Mouse (Mus musculus) c-Kit-positive CD71-positive TER-119-positive erythroid progenitor cells, embryonic 14.5 days (primary cell): ENCODE measurements around the gene Fxyd7.

Experiments used
- DNase-seq: peaks from one replicate; pipeline ENCODE4 v3.0.0-alpha.2; 2013; ENCODE audit warnings: low spot score

Fxyd7 gene

DNA sequence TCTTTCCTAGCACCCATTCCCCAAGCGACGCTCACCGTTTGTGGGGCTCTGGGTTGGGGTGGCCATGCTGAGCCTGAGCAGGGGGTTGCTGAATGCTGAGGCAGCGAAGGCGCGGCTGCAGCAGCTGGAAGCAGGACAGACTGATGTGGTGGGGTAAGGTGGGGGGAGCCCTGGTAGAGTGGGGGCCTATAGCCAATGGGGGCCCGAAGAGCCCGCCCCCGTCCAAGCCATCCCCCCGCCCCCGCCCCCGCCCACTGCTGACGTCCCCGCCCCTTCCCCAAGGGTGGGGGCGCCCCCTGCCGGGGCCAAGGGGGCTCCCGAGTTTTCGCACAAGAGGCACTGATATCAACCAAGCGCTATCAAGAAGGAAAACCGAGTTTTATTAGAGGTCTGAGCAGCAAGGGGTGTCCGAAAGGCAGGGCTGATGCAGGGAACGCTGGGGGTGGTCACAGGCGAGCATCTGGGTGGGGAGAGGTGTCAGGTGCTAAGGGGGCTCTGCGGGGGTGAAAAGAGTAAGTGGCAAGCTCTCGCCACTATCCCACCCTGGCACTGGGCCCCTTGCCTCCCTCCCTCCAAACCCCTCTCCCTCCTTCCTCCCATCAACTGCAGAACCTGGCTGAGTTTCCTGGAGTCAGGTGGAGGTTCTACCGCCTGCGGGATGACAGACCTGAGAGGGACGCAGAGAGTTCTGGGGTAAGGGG is at the start of gene Fxyd7:
Fxyd7 (minus strand) TSS at position 147 of the 701 bp plus-strand sequence.
- DNase-seq: no peak

- DNase-seq: no peak
Observed at GRCm38 (mm10) chr7:31100786-31101185, 49.5 kb upstream of the Fxyd7 start.

- no peak for DNase-seq
Observed at GRCm38 (mm10) chr7:31099612-31099982, 48.3 kb upstream of the Fxyd7 start.

DNA sequence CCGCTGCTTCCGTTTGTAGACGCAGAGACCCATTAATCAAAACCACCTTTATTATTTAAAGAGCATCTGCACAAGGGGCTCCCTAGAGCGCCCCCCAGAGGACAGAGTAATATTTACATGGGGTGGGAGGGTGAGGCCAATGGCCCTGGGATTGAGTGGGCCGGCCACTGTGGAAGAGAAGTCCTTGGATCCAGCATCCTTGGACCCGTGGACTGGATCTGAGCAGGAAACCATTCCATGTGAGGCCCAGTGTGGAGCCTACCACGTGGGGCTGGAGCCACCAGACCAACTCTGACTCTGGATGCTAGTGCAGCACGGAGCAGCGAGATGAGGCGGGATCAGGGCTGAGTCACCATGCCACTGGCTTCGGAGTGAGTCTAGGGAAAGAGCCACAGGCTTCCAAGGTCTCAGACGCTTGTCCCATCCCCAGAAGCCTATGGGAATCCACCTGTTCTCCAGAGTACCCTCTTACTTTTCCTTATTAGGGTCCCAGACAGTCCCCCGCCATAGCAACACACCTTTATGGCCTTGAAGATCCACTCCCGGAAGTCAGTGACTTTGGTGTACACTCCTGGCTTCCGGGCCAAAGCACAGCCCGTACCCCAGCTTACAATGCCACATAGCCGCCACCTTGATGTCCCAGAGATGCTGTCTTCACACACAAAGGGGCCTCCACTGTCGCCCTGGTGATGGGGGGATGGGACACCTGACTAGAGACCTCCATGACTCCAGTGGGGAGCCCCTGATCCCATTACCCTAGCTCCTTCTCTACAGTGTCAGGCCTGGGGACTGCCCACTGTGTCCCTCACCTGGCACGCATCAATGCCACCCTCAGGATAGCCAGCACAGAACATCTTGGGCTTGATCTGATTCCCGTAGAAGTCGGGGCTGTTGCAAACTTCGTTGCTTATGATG is 47.7 kb upstream of the Fxyd7 start:
- no peak for DNase-seq

- peak; percentile 51 for DNase-seq
Observed at GRCm38 (mm10) chr7:31097583-31098248, 46.4 kb upstream of the Fxyd7 start.

DNA sequence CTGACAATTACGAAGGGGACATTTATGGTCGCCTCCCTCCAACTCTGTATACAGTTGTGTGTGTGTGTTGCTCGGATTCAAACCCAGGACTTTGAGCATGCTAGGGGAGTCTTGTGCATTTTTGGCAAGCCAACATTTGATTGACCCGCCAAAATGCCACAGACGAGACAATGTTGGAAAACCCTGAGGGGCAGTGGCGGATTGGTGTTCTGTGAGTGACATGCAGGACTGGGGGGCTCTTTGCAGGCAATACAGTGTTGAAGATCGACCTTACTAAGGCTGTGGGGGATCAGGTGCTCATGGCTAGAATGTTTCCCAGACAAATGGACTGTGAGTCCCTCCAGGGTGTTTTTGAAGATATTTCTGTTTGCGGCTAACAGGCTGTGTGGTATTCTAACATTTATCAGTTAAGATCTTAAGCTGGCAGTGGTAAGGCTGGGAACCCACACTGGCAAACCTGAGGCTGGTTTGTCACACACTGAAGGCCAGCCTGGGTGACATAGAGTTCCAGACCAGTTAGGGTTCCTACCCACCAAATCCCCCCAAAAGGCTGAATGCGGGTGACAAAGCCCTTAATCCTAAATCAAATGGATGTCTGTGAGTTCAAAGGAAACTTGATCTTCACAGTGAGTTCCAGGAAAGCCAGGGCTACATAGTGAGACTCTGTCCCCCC is 45.8 kb upstream of the Fxyd7 start:
- DNase-seq: no peak

GRCm38 (mm10) chr7:31094774-31095501 is 43.7 kb upstream of the Fxyd7 start:
- no peak for DNase-seq

DNA sequence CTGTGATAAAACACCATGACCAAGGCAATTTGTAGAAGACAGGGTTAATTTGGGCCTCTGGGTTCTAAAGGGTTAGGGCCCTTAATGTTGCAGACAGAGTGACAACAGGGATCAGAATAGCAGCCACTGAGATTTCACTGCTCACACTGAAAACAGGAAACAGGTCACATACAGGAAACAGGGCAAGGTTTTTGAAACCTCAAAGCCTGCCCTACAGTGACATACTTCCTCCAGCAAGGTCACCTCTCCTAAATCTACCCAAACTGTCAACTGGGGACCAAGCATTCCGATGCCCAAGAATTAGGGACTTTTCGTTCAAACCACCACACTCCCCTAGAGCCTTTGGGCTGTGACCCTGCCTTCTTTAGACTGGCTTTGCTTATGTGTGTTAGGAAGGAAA is 38.5 kb upstream of the Fxyd7 start:
- no peak for DNase-seq

DNA sequence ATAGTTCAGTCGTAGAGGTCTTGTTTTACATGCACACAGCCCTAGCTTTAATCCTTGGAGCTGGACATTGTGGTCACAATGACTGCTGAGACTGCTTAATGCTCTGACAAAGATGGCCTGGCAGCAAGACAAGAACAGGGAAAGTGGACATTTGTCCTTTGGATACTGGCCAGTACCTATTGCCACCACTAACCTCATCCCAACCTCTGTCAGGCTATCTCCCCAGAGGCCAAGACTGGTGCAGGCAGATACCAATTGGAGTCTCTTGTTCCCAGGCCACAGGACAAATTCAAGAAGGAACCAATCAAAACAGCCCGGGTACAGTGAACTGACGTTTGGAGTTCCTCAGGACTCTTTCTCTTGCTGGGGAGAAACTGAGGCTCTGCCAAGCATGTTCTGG is 36.9 kb upstream of the Fxyd7 start:
- DNase-seq: no peak

GRCm38 (mm10) chr7:31087262-31087661 is 36.0 kb upstream of the Fxyd7 start:
- DNase-seq: no peak

GRCm38 (mm10) chr7:31086175-31086755 is 35.0 kb upstream of the Fxyd7 start:
- DNase-seq: no peak

- no peak for DNase-seq
Observed at GRCm38 (mm10) chr7:31085171-31085570, 33.9 kb upstream of the Fxyd7 start.

GRCm38 (mm10) chr7:31084140-31084539 is 32.9 kb upstream of the Fxyd7 start:
- no peak for DNase-seq

GRCm38 (mm10) chr7:31082831-31083588 is 31.7 kb upstream of the Fxyd7 start:
- DNase-seq: no peak

- DNase-seq: no peak
Observed at GRCm38 (mm10) chr7:31082106-31082505, 30.8 kb upstream of the Fxyd7 start.

DNA sequence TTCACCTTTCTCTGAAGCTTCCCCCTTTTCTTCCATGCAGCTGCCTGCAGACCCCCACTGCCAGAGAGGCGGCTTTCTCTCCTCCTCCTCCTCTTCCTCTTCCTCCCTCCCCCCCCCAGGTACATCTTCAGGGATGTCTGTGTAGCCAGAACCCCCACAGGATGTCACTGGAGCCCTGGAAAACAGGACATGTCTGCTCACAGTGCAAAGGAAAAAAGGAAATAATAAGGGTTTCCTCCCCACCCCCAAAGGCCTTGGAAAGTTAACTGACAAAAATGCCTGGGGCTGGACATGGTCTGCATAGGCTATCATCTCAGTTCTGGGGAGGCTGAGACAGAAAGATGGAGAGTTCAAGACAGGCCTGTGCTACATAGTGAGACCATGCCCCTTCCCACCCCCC is 29.8 kb upstream of the Fxyd7 start:
- no peak for DNase-seq

DNA sequence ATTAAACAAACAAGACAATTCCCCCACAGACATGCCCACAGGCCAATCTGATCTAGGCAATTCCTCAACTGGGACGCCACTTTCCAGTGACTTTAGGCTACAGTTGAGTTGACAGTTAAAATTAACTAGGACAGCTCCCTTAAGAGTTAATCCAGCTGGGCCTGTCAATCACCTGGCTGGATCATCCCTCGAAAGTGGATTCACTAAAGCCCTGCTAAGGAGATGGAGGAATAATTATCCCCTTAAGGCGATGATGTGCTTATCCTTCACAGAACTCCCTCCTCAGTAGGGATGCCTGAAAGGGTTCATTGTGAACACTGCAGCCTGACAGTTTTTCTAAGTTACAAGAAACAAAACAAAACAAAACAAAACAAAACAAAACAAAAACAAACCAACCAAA is 29.3 kb upstream of the Fxyd7 start:
- no peak for DNase-seq

DNA sequence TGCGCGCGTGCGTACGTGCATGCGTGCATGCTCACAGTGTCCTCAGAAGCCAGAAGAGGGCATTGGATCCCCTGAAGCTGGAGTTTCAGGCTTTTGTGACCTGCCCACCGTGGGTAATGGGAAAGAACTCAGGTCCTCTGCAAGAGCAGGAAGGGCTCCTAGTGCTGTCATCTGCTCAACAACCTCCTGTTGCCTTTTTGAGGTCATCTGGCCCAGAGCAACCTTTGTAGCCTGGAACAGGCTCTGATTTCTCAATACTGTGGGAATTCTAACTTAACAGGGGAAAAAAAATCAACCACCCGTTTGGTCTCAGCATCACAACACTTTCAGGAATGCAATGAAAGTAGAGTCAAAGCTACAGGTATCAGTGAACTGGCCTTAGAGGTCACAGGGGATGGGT is 28.4 kb upstream of the Fxyd7 start:
- no peak for DNase-seq

DNA sequence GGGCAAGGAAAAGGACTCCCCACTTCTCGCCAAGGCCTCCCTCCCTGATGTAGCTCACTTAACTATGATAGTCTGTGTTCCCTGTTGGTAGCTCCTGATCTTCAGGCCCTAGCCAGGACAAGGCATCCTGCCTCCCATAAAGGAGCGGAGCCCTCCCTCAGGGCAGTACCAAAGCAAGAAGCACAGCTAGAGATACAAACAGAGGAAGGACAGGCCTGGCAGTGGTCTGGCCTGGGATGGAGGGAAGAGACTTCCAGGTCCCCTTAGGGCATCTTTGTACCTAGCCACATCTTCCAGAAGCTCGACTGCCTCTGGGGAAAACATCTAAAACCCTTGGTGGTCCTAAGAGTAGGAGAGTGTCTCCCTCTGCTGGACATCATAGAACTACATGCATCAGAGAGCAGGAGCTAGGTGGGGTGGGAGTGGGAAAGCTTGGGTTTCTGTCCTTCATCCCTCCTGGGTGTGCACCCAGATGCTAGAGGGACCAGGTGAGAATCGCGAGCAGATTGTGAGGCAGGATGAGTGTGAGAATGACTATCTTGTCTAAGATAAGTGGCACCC is 26.7 kb upstream of the Fxyd7 start:
- DNase-seq: no peak

DNA sequence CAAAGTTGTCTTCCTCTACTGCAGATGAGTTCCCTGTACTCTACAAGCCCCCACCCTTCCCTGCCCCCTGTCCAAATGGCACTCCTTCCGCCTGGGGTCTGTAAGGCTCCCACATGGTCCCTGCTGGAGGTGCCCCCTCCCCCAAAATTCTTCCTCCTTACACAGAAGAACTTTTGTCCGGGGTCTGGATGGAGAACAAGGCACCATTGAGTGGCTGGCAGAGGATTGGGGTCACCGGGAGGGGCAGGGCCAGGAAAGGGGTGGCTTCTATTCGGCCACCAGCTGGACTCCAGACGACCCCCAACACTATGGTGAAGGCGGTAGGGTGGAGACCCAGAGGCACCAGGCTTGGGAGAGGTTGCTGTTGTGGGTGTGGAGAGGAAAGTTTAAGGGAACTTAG is 26.2 kb upstream of the Fxyd7 start:
- DNase-seq: no peak
